Mouse (Mus musculus) gonadal fat pad, adult 2 months (tissue): ENCODE data around the gene Fbp2. TPM values are rescaled to one million over a fixed set of nuclear protein-coding genes. Genes with fewer than 3 reads are reported as not detected.

Experiments
- DNase-seq: peaks from one replicate; pipeline ENCODE4 v3.0.0-alpha.2; 2012; ENCODE audit warnings: low read depth
- polyA plus RNA-seq: library from polyadenylated mRNA; depleted of rRNA; stranded (reverse); fragments of >200 nt; gene quantifications from 2 replicates; pipeline ENCODE4 v1.2.3, GENCODE M21; 2012; rRNA removed

Gene Fbp2
- 2.8 and 4.5 TPM in 2 replicates for polyA plus RNA-seq

- DNase-seq, result no peak
Measured at GRCm38 (mm10) chr13:62857941-62858915, at the start of gene Fbp2. Gene Fbp2, minus strand, starts transcription at chr13:62858422.

DNA sequence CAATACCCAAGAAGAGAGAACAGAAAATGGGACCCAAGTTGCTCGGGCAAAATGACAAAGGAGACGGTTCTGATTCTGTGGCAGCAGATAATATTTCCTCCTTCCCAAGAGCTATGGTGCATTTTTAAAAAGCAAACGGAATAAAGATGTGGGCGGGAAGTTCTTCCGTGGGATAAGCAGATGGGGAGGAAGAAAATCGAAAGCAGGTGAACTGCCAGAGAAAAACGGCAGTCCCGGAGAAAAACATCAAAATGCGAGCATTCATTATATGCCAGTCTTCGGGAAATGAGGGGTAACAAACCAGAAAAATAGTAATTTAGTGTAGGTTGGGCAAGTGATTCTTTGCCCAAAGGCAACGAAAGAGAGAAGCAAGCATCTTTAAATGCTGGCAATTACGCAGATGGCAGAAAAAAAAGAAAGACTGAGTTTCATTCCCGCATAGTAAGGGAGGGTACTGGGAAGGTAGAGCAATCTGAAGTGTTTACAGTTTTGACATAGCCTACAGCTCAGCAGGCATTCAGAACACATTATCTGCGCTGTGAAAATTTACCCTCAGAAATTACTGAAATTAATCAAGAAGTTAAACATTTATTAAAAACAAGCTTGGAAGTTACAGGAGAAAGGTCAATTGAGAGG is 49.4 kb upstream of the Fbp2 start:
- no peak for DNase-seq

DNA sequence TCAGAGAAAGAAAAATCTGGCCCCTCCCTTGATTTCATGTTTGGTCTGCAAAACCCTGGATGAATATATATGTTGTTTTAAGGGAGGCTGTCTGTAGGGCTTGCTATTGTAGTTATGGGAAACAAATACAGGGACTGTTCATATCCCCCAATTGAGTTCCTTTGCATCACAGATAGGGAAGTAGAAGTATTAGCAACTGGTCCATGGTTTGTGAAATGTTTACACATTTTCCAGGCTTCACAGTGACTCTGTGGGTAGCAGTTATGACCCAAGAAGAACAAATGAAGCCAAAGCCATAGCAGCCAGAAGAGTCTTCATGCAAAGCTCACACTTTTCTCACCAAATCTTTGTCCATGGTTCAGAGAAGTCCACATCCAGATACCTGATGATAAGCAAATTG is 42.9 kb upstream of the Fbp2 start:
- no peak for DNase-seq

DNA sequence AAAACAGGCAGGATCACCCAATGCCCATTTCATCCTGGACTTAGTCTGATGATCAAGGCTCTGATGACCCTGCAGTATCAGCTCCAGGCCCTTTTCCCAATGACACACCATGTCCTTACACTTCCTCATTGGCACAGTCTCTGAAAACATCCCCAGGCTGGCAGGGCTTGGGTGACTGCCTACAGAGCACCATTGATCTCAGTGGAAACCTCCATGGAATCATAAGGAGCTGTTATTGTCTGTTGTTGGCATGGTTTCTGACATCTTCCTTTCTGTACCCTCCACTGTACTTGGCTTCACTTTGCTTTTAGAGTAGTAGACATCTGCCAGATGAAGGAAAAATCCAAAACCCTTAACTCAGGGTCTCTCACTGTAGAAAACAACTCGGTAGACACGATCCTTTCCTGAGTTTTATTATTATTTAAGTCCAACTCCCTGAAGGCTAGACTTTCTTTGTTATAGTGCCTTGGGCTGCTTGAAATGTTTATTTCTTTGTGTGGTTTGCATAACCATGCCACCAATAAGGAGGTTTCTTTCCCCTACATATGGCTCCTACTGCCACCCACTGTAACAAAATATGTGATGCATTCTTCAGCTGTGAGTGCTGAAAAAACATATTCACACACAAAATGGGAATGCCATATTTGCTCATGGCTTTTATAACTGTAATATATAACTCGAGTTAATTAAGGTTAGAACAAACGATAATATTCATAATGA is 39.9 kb upstream of the Fbp2 start:
- DNase-seq, result no peak

DNA sequence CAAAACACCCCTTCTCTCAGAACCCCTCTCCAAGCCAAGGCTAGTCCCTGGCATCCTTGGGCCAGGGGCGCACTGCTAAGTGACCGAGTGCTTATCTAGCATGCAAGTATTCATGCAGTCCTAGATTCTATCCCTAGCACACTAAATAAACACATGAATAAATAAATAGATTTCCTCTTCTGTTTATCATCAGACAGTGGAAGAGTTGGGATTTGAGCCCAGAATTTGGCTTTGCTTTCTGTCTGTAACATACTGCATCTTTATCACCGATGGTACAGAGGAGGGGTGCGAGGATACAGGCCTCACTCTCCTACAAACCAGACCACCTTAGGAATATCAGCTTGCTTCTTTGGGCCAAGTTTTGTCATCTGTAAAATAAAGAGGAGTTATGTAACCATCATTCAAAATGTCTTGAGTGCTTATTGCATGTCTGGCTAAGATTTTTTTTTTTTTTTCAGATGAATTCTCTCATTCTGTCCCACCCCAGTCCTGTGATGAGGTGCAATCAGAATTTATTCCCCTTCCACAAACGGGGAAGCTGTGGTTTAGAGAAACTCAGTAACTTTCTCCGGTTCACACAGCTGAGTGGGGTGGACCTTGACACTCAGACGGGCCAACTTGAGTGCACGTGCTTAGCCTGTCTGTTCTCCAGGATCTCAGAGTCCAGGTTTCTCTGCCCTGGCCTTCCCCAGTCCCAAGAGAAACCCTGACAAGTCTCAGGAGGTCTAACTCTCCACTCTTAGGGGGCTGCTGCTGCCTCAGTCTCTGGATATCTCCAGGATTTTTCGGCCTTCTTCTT is 35.0 kb upstream of the Fbp2 start:
- DNase-seq, result no peak

- DNase-seq, result no peak
Measured at GRCm38 (mm10) chr13:62889311-62889710, 31.1 kb upstream of the Fbp2 start.

- no peak for DNase-seq
Measured at GRCm38 (mm10) chr13:62887712-62888441, 29.7 kb upstream of the Fbp2 start, which contains the start of gene Fbp1. Gene Fbp1, minus strand, starts transcription at chr13:62888282.

GRCm38 (mm10) chr13:62884536-62884935 is 26.3 kb upstream of the Fbp2 start:
- DNase-seq, result no peak

DNA sequence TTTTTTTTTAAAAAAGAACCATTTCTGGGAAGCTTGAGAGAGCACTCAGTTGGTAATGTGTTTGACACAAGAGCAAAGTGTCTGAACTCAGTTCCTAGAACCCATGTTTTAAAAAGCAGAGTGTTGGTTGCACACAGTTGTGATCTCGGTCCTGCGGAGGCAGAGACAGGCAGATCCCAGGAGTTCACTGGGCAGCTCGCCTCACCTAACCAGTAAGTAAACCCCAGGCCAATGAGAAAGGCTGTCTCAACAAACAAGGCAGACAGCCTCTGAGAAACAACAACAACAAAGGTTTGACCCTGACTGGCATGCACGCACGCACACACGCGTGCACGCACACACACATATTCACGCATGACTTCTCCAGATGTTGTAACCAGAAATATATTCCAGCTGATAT is 25.7 kb upstream of the Fbp2 start:
- DNase-seq, result no peak

- DNase-seq, result no peak
Measured at GRCm38 (mm10) chr13:62883436-62883835, 25.2 kb upstream of the Fbp2 start.

GRCm38 (mm10) chr13:62882856-62883255 is 24.6 kb upstream of the Fbp2 start:
- DNase-seq, result no peak

GRCm38 (mm10) chr13:62881336-62881735 is 23.1 kb upstream of the Fbp2 start:
- no peak for DNase-seq

DNA sequence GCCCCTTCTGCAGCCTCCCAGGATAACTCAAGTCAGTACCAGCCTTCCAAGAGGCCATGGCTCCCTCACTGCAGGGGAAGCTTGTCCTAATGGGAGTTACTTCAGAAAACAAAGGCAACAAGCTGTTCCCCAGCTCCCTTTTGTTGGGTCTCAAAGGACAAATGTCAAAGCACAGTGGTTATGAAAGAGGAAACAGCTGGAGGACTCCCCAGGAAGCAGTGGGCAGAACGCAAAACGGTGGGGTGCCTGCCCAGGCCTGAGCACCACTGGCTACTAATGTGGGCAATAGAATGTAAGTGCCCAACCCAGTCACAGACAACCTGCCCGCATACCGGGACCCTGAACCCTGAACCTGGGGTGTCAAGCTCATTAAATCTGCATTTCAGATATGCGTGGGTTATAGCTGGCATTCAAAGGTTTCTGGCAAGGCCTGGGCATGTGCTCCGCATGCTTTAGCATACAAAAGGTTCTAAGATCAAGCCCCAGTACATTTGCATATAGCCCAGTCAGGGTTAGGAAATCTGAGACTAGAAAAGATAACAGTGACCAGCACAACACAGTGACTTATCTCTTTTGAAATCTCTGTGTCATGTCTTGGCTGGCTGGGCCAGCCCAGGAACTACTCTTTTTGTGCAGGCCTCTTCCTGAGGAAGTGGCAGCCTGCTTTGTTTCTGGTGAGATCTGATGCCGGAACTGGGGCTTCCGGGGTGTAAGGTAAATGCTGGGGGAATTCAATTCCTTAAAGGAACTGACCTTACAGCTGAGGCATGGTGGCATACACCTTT is 21.8 kb upstream of the Fbp2 start:
- DNase-seq, result no peak

- DNase-seq, result no peak
Measured at GRCm38 (mm10) chr13:62879411-62879810, 21.2 kb upstream of the Fbp2 start.

DNA sequence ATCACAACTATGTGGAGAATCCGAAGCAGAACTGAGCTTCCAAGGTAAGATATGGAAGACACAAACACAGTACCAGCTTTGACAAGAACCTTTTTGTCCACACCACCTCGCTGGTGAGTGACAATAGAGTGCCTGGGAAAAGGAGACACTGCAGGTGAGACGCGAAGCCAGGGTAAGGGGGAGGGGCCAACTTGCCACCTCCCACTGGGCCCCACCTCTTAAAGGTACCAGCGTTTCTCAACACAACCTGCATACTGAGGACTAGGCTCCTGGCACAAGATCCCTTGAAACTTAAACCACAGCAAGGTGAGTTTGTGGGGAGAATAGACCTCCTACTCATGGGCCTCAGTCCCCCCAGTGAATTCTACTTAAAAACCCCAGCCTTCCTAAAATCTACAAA is 19.0 kb upstream of the Fbp2 start:
- no peak for DNase-seq

GRCm38 (mm10) chr13:62876111-62876510 is 17.9 kb upstream of the Fbp2 start:
- DNase-seq, result no peak

DNA sequence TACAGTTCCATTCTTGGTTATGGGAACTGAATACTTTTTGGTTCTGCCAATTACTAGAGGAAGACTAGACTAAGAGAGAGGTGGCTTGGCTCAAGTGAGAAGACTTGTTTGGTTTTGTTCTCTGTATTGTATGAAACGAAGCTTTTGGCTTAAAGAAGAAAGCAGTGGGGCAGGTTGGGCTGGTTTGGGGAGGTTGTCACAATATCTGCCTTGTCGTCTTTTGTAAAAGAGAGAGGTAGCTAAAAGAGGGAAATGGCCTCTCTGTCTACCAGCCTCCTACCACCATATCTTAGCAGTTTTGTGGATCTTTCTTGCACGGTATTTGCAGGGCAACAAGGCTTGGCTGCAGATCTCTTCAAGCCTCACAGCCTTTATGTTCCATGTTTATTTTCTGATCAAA is 14.0 kb upstream of the Fbp2 start:
- DNase-seq, result peak; percentile 79

DNA sequence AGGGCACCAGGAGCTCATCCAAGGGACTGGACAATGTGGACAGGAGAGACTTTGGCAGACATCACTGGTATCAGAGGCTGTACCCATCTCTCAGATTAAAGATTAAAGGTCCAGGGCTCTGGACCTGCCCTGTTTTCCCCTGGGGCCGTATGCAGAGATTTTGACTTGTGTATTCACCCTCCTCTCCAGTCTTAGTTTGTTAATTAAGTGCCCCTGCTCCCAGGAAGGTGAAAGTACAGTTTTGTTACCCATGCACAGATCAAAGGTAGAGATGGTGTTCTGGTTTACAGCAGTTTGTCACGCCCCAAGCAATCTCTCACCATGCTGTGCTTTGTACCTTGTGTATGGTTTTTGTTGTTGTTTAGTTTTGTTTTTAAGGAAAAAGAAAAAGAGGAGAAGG is 12.4 kb upstream of the Fbp2 start:
- no peak for DNase-seq

DNA sequence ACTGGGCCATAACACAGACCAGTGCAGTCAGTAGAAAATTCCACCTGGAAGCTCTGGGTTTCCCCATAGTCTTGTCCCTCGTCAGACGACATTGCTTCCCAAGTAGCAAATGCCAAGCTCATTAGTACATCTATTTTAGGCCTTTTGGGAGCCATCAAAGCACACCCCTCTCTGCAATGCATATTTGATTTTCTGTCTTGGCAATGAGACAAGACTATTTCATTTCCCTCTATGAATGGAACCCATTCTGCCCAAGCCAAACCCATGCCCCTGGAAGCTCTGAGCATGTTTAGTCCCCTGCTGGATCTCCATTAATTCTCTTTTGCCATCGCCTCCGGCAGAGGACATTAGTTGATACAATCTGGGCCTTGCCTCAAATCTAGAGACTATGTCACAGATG is 8.6 kb upstream of the Fbp2 start:
- no peak for DNase-seq
